Mouse (Mus musculus) c-Kit-positive CD71-positive TER-119-negative erythroid progenitor cells, embryonic 14.5 days (primary cell): Measurements from ENCODE around the gene Hist1h3b.
A peak's percentile ranks its signal among the peaks of the same experiment; 100 is the strongest.

Experiments
- DNase-seq: peaks from one replicate; pipeline ENCODE4 v3.0.0-alpha.2; 2013; ENCODE audit warnings: low read depth

Gene Hist1h3b

GRCm38 (mm10) chr13:23738677-23739068 is 13.4 kb upstream of the Hist1h3b start, which contains the start of gene Hist1h1c:
Gene Hist1h1c (plus strand): TSS chr13:23738808.
- DNase-seq: peak; percentile 83

GRCm38 (mm10) chr13:23739069-23739921 is 12.8 kb upstream of the Hist1h3b start:
- DNase-seq: peak; percentile 90

DNA sequence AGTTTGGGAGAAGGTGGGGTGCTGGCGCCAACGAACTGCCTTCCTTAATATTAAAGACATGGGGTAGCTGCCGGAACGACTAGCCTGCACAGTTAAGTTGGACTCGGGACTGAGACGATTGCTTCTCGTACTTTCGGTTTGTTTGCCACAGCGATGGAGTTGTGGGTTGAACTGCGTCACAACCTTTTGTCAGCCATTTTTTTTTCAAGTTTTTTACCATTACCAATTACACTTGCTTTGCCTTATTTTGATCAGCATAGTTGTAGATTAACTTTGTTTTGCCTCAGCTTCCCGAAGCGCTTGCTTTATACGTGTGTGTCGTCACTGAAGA is 12.2 kb upstream of the Hist1h3b start:
- DNase-seq: no peak

- peak; percentile 15 for DNase-seq
Observed at GRCm38 (mm10) chr13:23740256-23740840, 11.7 kb upstream of the Hist1h3b start.

GRCm38 (mm10) chr13:23740910-23741309 is 11.2 kb upstream of the Hist1h3b start:
- DNase-seq: peak; percentile 15

DNA sequence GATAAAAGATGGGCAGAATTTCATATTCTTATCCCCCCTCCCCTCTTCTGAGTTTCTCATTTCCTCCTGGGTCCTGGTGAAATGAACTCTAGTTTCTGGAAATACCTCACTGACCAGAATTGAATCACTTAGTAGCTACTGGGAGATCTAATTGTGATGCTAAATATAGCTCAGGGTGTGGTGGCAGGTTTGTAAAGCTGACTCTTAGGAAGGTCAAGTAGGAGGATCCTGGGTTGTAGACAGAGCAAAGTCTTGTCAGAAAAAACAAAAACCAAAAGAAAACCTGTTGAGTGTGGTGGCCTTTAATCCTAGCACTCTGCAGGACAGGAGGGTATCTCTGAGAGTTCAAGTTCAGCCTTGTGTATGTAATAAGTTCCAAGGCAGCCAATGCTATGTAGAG is 10.1 kb upstream of the Hist1h3b start:
- no peak for DNase-seq

GRCm38 (mm10) chr13:23743215-23743614 is 8.9 kb upstream of the Hist1h3b start:
- DNase-seq: no peak

DNA sequence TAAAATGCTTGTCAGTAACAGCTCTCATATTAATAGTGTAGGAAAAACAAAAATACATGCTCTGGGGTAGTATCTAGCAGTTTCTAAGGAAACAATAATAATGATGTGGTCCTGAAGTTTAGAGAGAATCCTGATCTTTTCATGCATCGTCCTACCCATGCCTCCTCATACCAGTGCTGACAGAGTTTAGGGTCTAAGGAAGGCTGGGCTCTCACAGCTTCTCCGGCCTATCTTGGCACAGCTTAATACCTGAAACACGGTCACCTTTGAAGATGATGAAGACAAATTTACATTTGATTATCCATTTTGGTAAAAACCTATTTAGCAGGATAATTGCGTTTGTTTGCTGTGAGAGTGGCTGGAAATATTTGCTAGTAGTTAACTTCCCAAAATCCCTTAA is 8.1 kb upstream of the Hist1h3b start:
- DNase-seq: no peak

DNA sequence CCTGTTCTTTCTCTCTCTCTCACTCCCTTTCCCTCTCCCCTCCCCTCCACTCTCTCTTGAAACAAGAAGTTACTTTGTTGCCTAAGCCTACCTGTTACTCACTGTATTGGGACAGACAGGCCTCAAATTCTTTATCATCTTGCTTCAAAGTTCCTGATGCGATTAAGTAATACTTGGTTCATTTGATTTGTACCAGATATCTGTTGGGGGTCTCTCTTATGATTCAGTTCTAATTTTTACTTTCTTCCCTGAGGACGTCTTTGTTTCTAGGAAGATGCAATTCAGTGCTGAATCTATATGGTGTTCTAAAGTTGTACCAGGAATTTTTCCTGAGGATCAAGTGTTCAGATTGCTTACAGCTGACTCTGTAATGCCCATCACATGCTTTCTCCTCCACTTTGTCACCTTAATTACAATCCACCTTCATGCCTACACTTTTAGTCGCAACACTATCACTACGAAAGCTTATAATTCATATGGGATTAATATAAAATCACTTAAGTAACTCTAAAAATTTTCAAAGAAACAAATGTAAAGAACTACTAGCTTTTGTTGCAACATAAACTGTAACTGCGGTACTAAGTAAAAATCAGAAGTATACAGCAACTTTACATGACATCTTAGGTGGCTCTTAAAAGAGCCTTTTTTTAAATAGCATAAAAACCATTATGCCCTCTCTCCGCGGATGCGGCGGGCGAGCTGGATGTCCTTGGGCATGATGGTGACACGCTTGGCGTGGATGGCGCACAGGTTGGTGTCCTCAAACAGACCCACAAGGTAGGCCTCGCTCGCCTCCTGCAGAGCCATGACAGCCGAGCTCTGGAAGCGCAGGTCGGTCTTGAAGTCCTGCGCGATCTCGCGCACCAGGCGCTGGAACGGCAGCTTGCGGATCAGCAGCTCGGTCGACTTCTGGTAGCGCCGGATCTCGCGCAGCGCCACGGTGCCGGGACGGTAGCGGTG is 7.4 kb upstream of the Hist1h3b start:
- no peak for DNase-seq

- DNase-seq: peak; percentile 92
Observed at GRCm38 (mm10) chr13:23745381-23746161, 6.5 kb upstream of the Hist1h3b start, which contains the start of gene Hist1h3c. Gene Hist1h3c (minus strand): TSS chr13:23745602.

GRCm38 (mm10) chr13:23746201-23747080 is 5.6 kb upstream of the Hist1h3b start, which contains the start of gene Hist1h2bb:
Gene Hist1h2bb (plus strand): TSS chr13:23746734.
- peak; percentile 93 for DNase-seq

GRCm38 (mm10) chr13:23747081-23747891 is 4.8 kb upstream of the Hist1h3b start:
- no peak for DNase-seq

DNA sequence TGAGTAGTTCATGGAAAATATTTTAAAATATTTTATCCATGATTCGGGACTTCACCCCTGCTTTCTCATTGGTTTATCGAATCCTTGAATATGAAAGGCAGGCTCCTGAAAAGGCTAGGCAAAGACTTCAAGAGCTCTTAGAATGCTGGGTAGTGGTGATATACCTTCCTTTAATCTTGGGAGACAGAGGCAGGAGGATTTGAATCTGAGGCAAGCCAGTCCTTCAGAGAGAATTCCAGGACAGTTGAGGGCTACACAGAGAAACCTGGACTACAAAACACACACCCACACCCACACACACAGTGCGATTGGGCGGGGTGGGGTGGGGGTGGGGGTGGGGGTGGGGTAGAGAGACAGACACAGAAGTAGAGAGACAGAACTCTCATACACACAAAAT is 4.2 kb upstream of the Hist1h3b start:
- DNase-seq: no peak

- DNase-seq: no peak
Observed at GRCm38 (mm10) chr13:23749563-23750121, 2.4 kb upstream of the Hist1h3b start.

- DNase-seq: peak; percentile 84
Observed at GRCm38 (mm10) chr13:23750839-23751477, 1.1 kb upstream of the Hist1h3b start, which contains the start of gene Hist1h2ab. Gene Hist1h2ab (plus strand): TSS chr13:23751126.

- no peak for DNase-seq
Observed at GRCm38 (mm10) chr13:23751478-23751956, 550 bp upstream of the Hist1h3b start.

DNA sequence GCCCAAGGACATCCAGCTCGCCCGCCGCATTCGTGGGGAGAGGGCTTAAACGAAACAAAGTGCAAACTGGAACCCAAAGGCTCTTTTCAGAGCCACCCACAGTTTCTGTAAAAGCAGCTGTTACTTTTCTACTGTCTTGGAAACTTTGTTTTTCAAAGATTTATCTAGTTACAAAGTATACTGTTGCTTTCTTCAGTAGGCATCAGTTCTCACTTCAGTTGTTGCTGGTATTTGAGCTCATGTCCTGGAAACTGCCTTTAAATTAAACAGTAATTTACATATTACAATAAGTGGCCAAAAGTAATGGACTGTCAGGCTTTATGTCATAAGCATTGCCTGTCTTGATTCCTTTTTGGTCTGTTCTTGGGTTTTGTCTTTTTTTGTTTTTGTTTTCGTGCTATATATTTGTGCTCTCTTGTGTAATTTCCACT is 690 bp downstream of the Hist1h3b start:
- no peak for DNase-seq

DNA sequence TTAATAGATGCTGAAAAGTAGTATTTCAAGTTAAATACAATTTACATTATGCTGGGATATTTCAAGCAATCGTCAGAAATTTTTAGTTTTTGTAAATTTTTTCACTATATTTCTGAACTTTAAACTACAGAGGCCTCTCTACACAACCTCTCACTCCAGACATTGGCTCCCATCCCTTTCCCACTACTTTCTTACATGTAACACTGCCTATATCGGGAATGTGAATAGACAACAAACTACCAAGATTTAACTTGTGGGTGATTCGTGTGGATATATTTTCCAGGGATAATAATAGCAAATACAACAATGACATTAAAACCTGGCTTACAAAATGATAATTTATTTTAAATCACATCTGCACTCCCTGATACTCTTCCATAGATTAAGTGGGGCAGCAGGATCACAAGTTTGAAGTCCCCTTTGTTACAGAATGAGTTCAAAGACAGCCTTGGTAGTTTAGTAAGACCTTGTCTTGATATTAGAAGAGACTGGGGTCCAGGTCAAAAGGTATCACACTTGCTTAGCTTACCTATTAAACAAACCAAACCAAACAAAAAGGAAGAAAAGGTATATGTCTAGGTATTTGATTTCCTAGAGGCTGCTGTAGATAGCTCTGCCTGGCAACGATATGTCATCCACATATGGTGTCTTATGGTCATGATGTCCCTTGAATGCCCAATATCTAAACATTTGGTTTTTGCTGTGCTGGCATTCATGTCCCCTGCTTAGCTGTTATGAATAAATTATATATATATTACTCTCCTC is 1.4 kb downstream of the Hist1h3b start:
- no peak for DNase-seq
